Mouse (Mus musculus): Measurements from ENCODE around the gene Ano2. TPM values are rescaled to one million over a fixed set of nuclear protein-coding genes. Genes with fewer than 3 reads are reported as not detected.

The Ano2 gene
- total RNA-seq, 2 experiments from 2014 or later, result 4.5 to 4.8 TPM

- DNase-seq (ENCODE audit: extremely low spot score in 1 of 2, low spot score in 2 of 2), result peak; percentile 26 to 32
- Histone ChIP-seq H3K4me3 (no peak overlapping the region), H3K27ac (no peak overlapping the region)
- peak; percentile 77 for TF ChIP-seq CTCF (IDR thresholded peaks at IDR 0.05)
- intact Hi-C loops (cut with DNase I), result loop anchor here (2.0 to 10.0 kb wide), 4 partner anchors 214 to 520 kb away; no protein-coding TSS in a partner anchor
Observed at GRCm38 (mm10) chr6:125954965-125955364, 264.7 kb downstream of the Ano2 start.

GRCm38 (mm10) chr6:125973551-125973950 is 283.3 kb downstream of the Ano2 start:
- intact Hi-C loops (cut with DNase I), result no loop called here
- no peak overlapping the region for H3K4me3 ChIP-seq
- H3K27ac ChIP-seq, result no peak overlapping the region
- no peak for DNase-seq (ENCODE audit: extremely low spot score in 1 of 2, low spot score in 2 of 2)
- no peak for TF ChIP-seq CTCF (IDR thresholded peaks at IDR 0.05)

- intact Hi-C loops (cut with DNase I), result no loop called here
- no peak for TF ChIP-seq CTCF (IDR thresholded peaks at IDR 0.05)
- DNase-seq (ENCODE audit: extremely low spot score in 1 of 2, low spot score in 2 of 2), result no peak
- H3K4me3 ChIP-seq, result no peak overlapping the region
- no peak overlapping the region for H3K27ac ChIP-seq
Observed at GRCm38 (mm10) chr6:125975788-125976465, 285.7 kb downstream of the Ano2 start.

GRCm38 (mm10) chr6:125979601-125980000 is 289.4 kb downstream of the Ano2 start:
- no peak for TF ChIP-seq CTCF (IDR thresholded peaks at IDR 0.05)
- H3K4me3 ChIP-seq, result no peak overlapping the region
- H3K27ac ChIP-seq, result no peak overlapping the region
- DNase-seq (ENCODE audit: extremely low spot score in 1 of 2, low spot score in 2 of 2), result no peak
- intact Hi-C loops (cut with DNase I), result no loop called here

- no peak for TF ChIP-seq CTCF (IDR thresholded peaks at IDR 0.05)
Observed at GRCm38 (mm10) chr6:125984050-125984449, 293.8 kb downstream of the Ano2 start.

GRCm38 (mm10) chr6:125992731-125993130 is 302.5 kb downstream of the Ano2 start:
- intact Hi-C loops (cut with DNase I), result no loop called here
- Histone ChIP-seq H3K27ac (no peak overlapping the region), H3K4me3 (no peak overlapping the region)
- no peak for DNase-seq (ENCODE audit: extremely low spot score in 1 of 2, low spot score in 2 of 2)
- TF ChIP-seq CTCF (IDR thresholded peaks at IDR 0.05), result no peak

More at GRCm38 (mm10) chr6:125984050-125984449, 293.8 kb downstream of the Ano2 start:
- intact Hi-C loops (cut with DNase I), result no loop called here
- DNase-seq (ENCODE audit: extremely low spot score in 1 of 2, low spot score in 2 of 2), result no peak
- no peak overlapping the region for H3K27ac ChIP-seq
- no peak overlapping the region for H3K4me3 ChIP-seq

GRCm38 (mm10) chr6:126001797-126002196 is 311.6 kb downstream of the Ano2 start:
- intact Hi-C loops (cut with DNase I), result no loop called here
- TF ChIP-seq CTCF (IDR thresholded peaks at IDR 0.05), result no peak
- DNase-seq (ENCODE audit: extremely low spot score in 1 of 2, low spot score in 2 of 2), result no peak
- H3K27ac ChIP-seq, result no peak overlapping the region
- no peak overlapping the region for H3K4me3 ChIP-seq

- no peak for TF ChIP-seq CTCF (IDR thresholded peaks at IDR 0.05)
- DNase-seq (ENCODE audit: extremely low spot score in 1 of 2, low spot score in 2 of 2), result no peak
- intact Hi-C loops (cut with DNase I), result no loop called here
- H3K4me3 ChIP-seq, result no peak overlapping the region
- no peak overlapping the region for H3K27ac ChIP-seq
Observed at GRCm38 (mm10) chr6:126003002-126003742, 313.0 kb downstream of the Ano2 start.

GRCm38 (mm10) chr6:126006647-126007046 is 316.4 kb downstream of the Ano2 start:
- TF ChIP-seq CTCF (IDR thresholded peaks at IDR 0.05), result no peak
- no peak for DNase-seq (ENCODE audit: extremely low spot score in 1 of 2, low spot score in 2 of 2)

GRCm38 (mm10) chr6:126009083-126009482 is 318.9 kb downstream of the Ano2 start:
- intact Hi-C loops (cut with DNase I), result no loop called here
- no peak for TF ChIP-seq CTCF (IDR thresholded peaks at IDR 0.05)
- no peak for DNase-seq (ENCODE audit: extremely low spot score in 1 of 2, low spot score in 2 of 2)
- no peak overlapping the region for H3K27ac ChIP-seq
- H3K4me3 ChIP-seq, result no peak overlapping the region

More at GRCm38 (mm10) chr6:126006647-126007046, 316.4 kb downstream of the Ano2 start:
- Histone ChIP-seq H3K4me3 (no peak overlapping the region), H3K27ac (no peak overlapping the region)
- intact Hi-C loops (cut with DNase I), result no loop called here

- Histone ChIP-seq H3K4me3 (no peak overlapping the region), H3K27ac (no peak overlapping the region)
- no peak for DNase-seq (ENCODE audit: extremely low spot score in 1 of 2, low spot score in 2 of 2)
- intact Hi-C loops (cut with DNase I), result no loop called here
- no peak for TF ChIP-seq CTCF (IDR thresholded peaks at IDR 0.05)
Observed at GRCm38 (mm10) chr6:126016991-126017390, 326.8 kb downstream of the Ano2 start.

- Histone ChIP-seq H3K4me3 (no peak overlapping the region), H3K27ac (no peak overlapping the region)
- intact Hi-C loops (cut with DNase I), result no loop called here
- no peak for TF ChIP-seq CTCF (IDR thresholded peaks at IDR 0.05)
- no peak for DNase-seq (ENCODE audit: extremely low spot score in 1 of 2, low spot score in 2 of 2)
Observed at GRCm38 (mm10) chr6:126018411-126018810, 328.2 kb downstream of the Ano2 start.

Measured in left cerebral cortex, adult 2 months (tissue).